Mouse (Mus musculus) hindbrain, embryonic 16.5 days (tissue): ENCODE measurements around the gene Mlph. TPM values are rescaled to one million over a fixed set of nuclear protein-coding genes. Genes with fewer than 3 reads are reported as not detected.

Experiments used
- ATAC-seq: fragments of 200-750 bp; cut with Nextera tagmentation; 2 replicates; pipeline ENCODE4 v1.8.0; 2017; ENCODE audit warnings: moderate TSS enrichment, moderate library complexity
- H3K27ac ChIP-seq: fragments of 300-500 bp; sonication (generic); 2 replicates; pipeline ENCODE4 v1.5.1; 2014; ENCODE audit warnings: low read depth, mild to moderate bottlenecking, control low read depth, low read length, moderate library complexity
- H3K27me3 ChIP-seq: fragments of 300-500 bp; sonication (generic); replicated peaks from 2 replicates; pipeline ENCODE4 v1.6.1; 2014; ENCODE audit warnings: low read length; ENCODE audit not compliant: control insufficient read depth, insufficient read depth
- H3K36me3 ChIP-seq: fragments of 300-500 bp; sonication (generic); 2 replicates; pipeline ENCODE4 v1.6.1; 2014; ENCODE audit warnings: mild to moderate bottlenecking, low read length, moderate library complexity, mixed read lengths; ENCODE audit not compliant: control insufficient read depth, insufficient read depth
- H3K4me1 ChIP-seq: fragments of 300-500 bp; sonication (generic); 2 replicates; pipeline ENCODE4 v1.6.1; 2014; ENCODE audit warnings: low read depth, low read length; ENCODE audit not compliant: control insufficient read depth, insufficient read depth
- H3K4me2 ChIP-seq: fragments of 300-500 bp; sonication (generic); 2 replicates; pipeline ENCODE4 v1.6.1; 2014; ENCODE audit warnings: mild to moderate bottlenecking, low read length, control low read depth, moderate library complexity
- H3K4me3 ChIP-seq: fragments of 300-500 bp; sonication (generic); 2 replicates; pipeline ENCODE4 v1.5.1; 2014; ENCODE audit warnings: mild to moderate bottlenecking, low read length, control low read depth, moderate library complexity
- H3K9ac ChIP-seq: fragments of 300-500 bp; sonication (generic); 2 replicates; pipeline ENCODE4 v1.6.1; 2014; ENCODE audit warnings: low read depth, mild to moderate bottlenecking, control low read depth, low read length, moderate library complexity
- H3K9me3 ChIP-seq: fragments of 300-500 bp; sonication (generic); 2 replicates; pipeline ENCODE4 v1.6.1; 2014; ENCODE audit warnings: mild to moderate bottlenecking, low read length, moderate library complexity; ENCODE audit not compliant: control insufficient read depth
- WGBS: fragments of 180-500 bp; shearing (Covaris S2); extraction: QIAGEN DNeasy Blood & Tissue Kit; methylation state at CpG from one replicate; pipeline ENCODE4 v1.1.7; 2014; 5-methylcytosine and 5-hydroxymethylcytosine counted together
- polyA plus RNA-seq: library from polyadenylated mRNA; unstranded; fragments of >200 nt; fragmentation: Nextera tagmentation; extraction: Ambion mirVana; gene quantifications from 2 replicates; pipeline ENCODE4 v1.2.1, GENCODE M21; 2015

Gene Mlph
- polyA plus RNA-seq, 1 experiment from 2014 or later, result 0.18 TPM

- Histone ChIP-seq H3K9me3 (no peaks in the 10 kb centered on the region), H3K4me3 (no peak overlapping the region), H3K27ac (no peak overlapping the region), H3K4me1 (peaks cover 7% of the 10 kb centered on the region), H3K4me2 (no peak overlapping the region), H3K27me3 (no peaks in the 10 kb centered on the region; the same call in 1 of the 2 replicates), H3K36me3 (no peaks in the 10 kb centered on the region), H3K9ac (no peak overlapping the region)
- ATAC-seq, result no peak
- 87% methylated on average over 7 of the region's 7 CpGs for WGBS
Observed at GRCm38 (mm10) chr1:90951670-90952069, 36.8 kb downstream of the Mlph start.

- ATAC-seq, result no peak
- WGBS, result 75% methylated on average over 8 of the region's 8 CpGs
- H3K9me3 ChIP-seq, result no peaks in the 10 kb centered on the region
- H3K4me1 ChIP-seq, result peaks cover 7% of the 10 kb centered on the region
- no peaks in the 10 kb centered on the region; the same call in 1 of the 2 replicates for H3K27me3 ChIP-seq
- H3K4me2 ChIP-seq, result peak within 1 kb of the TSS; percentile 12; the same call in 1 of the 2 replicates
- H3K4me3 ChIP-seq, result no peak within 1 kb of the TSS
- no peak within 1 kb of the TSS for H3K27ac ChIP-seq
- no peaks in the 10 kb centered on the region for H3K36me3 ChIP-seq
- no peak within 1 kb of the TSS for H3K9ac ChIP-seq
Observed at GRCm38 (mm10) chr1:90952808-90953207, 37.9 kb downstream of the Mlph start, which contains the start of gene Prlh. Gene Prlh (plus strand): TSS chr1:90953108.

GRCm38 (mm10) chr1:90953688-90954087 is 38.8 kb downstream of the Mlph start:
- H3K4me3 ChIP-seq, result no peak overlapping the region
- ATAC-seq, result peak; percentile 62
- H3K4me1 ChIP-seq, result peaks cover 7% of the 10 kb centered on the region
- no peaks in the 10 kb centered on the region for H3K36me3 ChIP-seq
- 57% methylated on average over 11 of the region's 11 CpGs for WGBS
- no peaks in the 10 kb centered on the region for H3K9me3 ChIP-seq
- H3K27me3 ChIP-seq, result no peaks in the 10 kb centered on the region; the same call in 1 of the 2 replicates
- no peak overlapping the region for H3K27ac ChIP-seq
- peak overlapping the region; percentile 12; the same call in 1 of the 2 replicates for H3K4me2 ChIP-seq
- no peak overlapping the region for H3K9ac ChIP-seq

GRCm38 (mm10) chr1:90956245-90957096 is 41.6 kb downstream of the Mlph start:
- Histone ChIP-seq H3K4me1 (peaks cover 7% of the 10 kb centered on the region), H3K27ac (no peak overlapping the region), H3K36me3 (no peaks in the 10 kb centered on the region), H3K4me2 (no peak overlapping the region), H3K9ac (no peak overlapping the region), H3K27me3 (peaks cover 2% of the 10 kb centered on the region; the same call in 1 of the 2 replicates), H3K9me3 (no peaks in the 10 kb centered on the region), H3K4me3 (no peak overlapping the region)
- peak; percentile 87 for ATAC-seq
- 34% methylated on average over 7 of the region's 7 CpGs for WGBS

GRCm38 (mm10) chr1:90962526-90962925 is 47.6 kb downstream of the Mlph start:
- WGBS, result 30% methylated on average over 4 of the region's 4 CpGs
- H3K4me2 ChIP-seq, result no peak overlapping the region
- H3K4me3 ChIP-seq, result no peak overlapping the region
- no peaks in the 10 kb centered on the region; the same call in none of the 2 replicates for H3K4me1 ChIP-seq
- H3K27ac ChIP-seq, result no peak overlapping the region
- no peaks in the 10 kb centered on the region for H3K9me3 ChIP-seq
- H3K36me3 ChIP-seq, result no peaks in the 10 kb centered on the region
- ATAC-seq, result no peak
- H3K9ac ChIP-seq, result no peak overlapping the region
- H3K27me3 ChIP-seq, result peaks cover 2% of the 10 kb centered on the region; the same call in 1 of the 2 replicates

- no peak overlapping the region for H3K4me2 ChIP-seq
- ATAC-seq, result peak; percentile 41
- H3K36me3 ChIP-seq, result no peaks in the 10 kb centered on the region
- 21% methylated on average over 3 of the region's 3 CpGs for WGBS
- H3K9me3 ChIP-seq, result no peaks in the 10 kb centered on the region
- no peak overlapping the region for H3K4me3 ChIP-seq
- no peak overlapping the region for H3K27ac ChIP-seq
- H3K9ac ChIP-seq, result no peak overlapping the region
- peaks cover 2% of the 10 kb centered on the region; the same call in 1 of the 2 replicates for H3K27me3 ChIP-seq
- peaks cover 4% of the 10 kb centered on the region for H3K4me1 ChIP-seq
Observed at GRCm38 (mm10) chr1:90962994-90963393, 48.1 kb downstream of the Mlph start.

GRCm38 (mm10) chr1:90967583-90967982 is 52.7 kb downstream of the Mlph start:
- no peak overlapping the region for H3K4me2 ChIP-seq
- no peak overlapping the region for H3K27ac ChIP-seq
- no peak overlapping the region for H3K4me3 ChIP-seq
- no peaks in the 10 kb centered on the region for H3K9me3 ChIP-seq
- WGBS, result 47% methylated on average over 7 of the region's 7 CpGs
- no peaks in the 10 kb centered on the region for H3K36me3 ChIP-seq
- no peak overlapping the region for H3K9ac ChIP-seq
- peaks cover 4% of the 10 kb centered on the region for H3K4me1 ChIP-seq
- no peaks in the 10 kb centered on the region for H3K27me3 ChIP-seq
- peak; percentile 65; the same call in 1 of the 2 replicates for ATAC-seq

- no peak overlapping the region for H3K4me2 ChIP-seq
- WGBS, result 82% methylated on average over 4 of the region's 4 CpGs
- no peaks in the 10 kb centered on the region for H3K27me3 ChIP-seq
- H3K4me1 ChIP-seq, result peaks cover 14% of the 10 kb centered on the region
- H3K9me3 ChIP-seq, result no peaks in the 10 kb centered on the region
- no peak overlapping the region for H3K9ac ChIP-seq
- no peak overlapping the region for H3K27ac ChIP-seq
- H3K36me3 ChIP-seq, result no peaks in the 10 kb centered on the region
- no peak for ATAC-seq
- H3K4me3 ChIP-seq, result no peak overlapping the region
Observed at GRCm38 (mm10) chr1:90968649-90969048, 53.8 kb downstream of the Mlph start.

- WGBS, result 34% methylated on average over 9 of the region's 9 CpGs
- no peaks in the 10 kb centered on the region for H3K36me3 ChIP-seq
- H3K4me3 ChIP-seq, result no peak within 1 kb of the TSS
- ATAC-seq, result no peak
- no peak within 1 kb of the TSS for H3K27ac ChIP-seq
- H3K4me2 ChIP-seq, result no peak within 1 kb of the TSS
- no peaks in the 10 kb centered on the region for H3K27me3 ChIP-seq
- no peak within 1 kb of the TSS for H3K9ac ChIP-seq
- H3K4me1 ChIP-seq, result peaks cover 21% of the 10 kb centered on the region
- no peaks in the 10 kb centered on the region for H3K9me3 ChIP-seq
Observed at GRCm38 (mm10) chr1:90969347-90969784, 54.5 kb downstream of the Mlph start, which contains the start of gene Rab17. Gene Rab17 (minus strand): TSS chr1:90969661.
